Mouse (Mus musculus): ENCODE measurements around the gene Glmn. TPM values are rescaled to one million over a fixed set of nuclear protein-coding genes. Genes with fewer than 3 reads are reported as not detected.

Glmn gene
- polyA plus RNA-seq (2017; shearing (Covaris generic)), result 18.3 TPM

DNA sequence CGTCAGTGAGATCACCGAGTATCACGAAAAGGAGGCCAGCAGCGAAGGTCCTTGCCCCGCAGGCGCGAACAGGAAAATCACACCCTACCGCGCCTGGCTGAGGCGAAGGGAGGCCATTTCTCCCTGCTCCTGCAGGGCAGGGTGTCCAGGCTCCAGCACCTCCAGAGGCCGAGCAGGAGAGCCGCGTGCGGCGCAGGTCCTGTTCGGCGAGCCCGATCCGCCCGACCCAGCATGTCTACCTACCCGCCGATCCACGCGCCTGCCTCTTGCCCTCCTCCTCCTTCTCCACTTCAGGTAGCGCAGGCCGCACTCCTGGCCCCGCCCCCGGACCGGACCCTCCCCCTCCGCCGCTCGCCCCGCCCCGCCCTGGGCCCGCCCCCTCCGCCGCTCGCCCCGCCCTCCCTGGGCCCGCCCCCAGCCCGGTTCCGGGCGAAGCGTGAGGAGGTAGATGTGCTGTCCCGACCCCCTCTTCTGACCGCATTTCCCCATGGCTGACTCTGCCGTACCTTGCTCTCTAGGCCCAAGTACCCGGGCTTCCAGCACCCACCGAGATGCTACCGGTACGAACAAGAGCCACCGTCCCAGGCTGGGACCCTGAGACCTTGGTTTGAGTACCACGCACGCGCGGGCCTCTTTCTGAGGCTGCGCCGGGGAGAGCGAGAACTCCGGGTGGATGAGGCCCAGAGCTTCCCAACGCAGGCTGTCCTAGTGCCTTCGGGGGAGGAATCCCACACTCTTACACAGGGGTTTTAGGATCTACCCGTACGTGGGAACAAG is at the start of gene Glmn, which contains the start of gene Rpap2:
Glmn (minus strand) TSS at position 588 of the 777 bp plus-strand sequence.
Rpap2 (plus strand) TSS at position 73 of the 777 bp plus-strand sequence.

DNA sequence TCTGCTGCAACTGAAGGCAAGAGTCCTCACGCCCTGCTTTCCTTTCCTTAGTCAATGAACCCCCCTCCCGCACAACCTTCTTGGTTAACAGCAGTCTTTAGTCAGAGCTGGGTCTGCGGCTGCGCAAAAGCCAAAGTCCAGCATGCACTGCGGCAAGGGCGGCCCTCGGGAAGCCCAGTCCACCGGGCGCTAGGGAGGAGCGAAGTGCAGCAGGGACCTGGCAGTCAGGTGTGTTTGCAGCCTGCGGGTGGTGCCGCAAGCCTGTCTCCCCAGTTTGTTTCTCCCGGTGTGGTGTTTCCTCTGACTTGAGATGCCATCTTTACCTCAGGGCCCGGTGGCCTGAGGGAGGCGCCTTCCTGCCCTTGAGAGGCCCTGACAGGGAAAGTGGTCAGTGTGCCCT is 63.1 kb downstream of the Glmn start, which contains the start of gene 1700028K03Rik:
1700028K03Rik (plus strand) TSS at position 129 of the 400 bp plus-strand sequence.

DNA sequence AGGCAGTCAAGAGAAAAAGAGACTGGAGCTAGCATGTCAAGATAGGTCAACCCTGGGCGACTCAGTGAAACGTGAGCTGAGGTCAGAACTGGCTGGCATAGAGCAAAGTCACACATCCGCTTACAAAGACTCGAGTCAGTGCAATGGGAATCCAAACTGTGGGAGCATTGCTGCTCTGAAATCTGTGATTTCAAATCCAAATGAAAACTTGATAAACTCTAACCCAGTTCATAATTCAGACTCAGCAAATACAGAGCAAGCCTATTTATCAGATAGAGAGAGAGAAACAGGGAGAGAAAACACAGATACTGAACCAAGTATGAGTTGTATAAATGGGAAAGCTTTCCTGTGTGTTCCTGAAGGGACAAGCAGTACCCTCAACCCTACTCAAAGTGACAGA is 90.4 kb downstream of the Glmn start, which contains the start of gene Gm42669:
Gm42669 (plus strand) TSS at position 301 of the 400 bp plus-strand sequence.

Other genes starting within 250 kb of the Glmn start
- gene Ephx4, start 195.2 kb downstream of the Glmn start, polyA plus RNA-seq (2017; shearing (Covaris generic)), result 2.3 TPM
- gene Lpcat2b, start 166.3 kb downstream of the Glmn start, polyA plus RNA-seq (2017; shearing (Covaris generic)), result not detected
- gene Btbd8, start 159.9 kb downstream of the Glmn start, polyA plus RNA-seq (2017; shearing (Covaris generic)), result 7.9 TPM
- gene Gm42669, start 90.3 kb downstream of the Glmn start, polyA plus RNA-seq (2017; shearing (Covaris generic)), result 0.35 TPM
- gene 1700028K03Rik, start 63.2 kb downstream of the Glmn start, polyA plus RNA-seq (2017; shearing (Covaris generic)), result 0.19 TPM
- gene Rpap2, start 515 bp downstream of the Glmn start, polyA plus RNA-seq (2017; shearing (Covaris generic)), result 33.4 TPM
- gene Gfi1, start 128.1 kb upstream of the Glmn start, polyA plus RNA-seq (2017; shearing (Covaris generic)), result 45.5 TPM
- gene Ube2d2b, start 232.2 kb upstream of the Glmn start, polyA plus RNA-seq (2017; shearing (Covaris generic)), result not detected

Data from CD4-positive, CD25-positive, alpha-beta regulatory T cell (primary cell).